Mouse (Mus musculus) forebrain, postnatal 0 days (tissue): ENCODE data around the gene Fuom. TPM values are rescaled to one million over a fixed set of nuclear protein-coding genes. Genes with fewer than 3 reads are reported as not detected.

Experiments used
- ATAC-seq: fragments of 200-750 bp; cut with Nextera tagmentation; 2 replicates; pipeline ENCODE4 v1.8.0; 2017; ENCODE audit warnings: mild to moderate bottlenecking, moderate library complexity
- DNase-seq: peaks from one replicate; pipeline ENCODE4 v3.0.0-alpha.2; 2015
- H3K27ac ChIP-seq: fragments of 300-500 bp; sonication (generic); 2 replicates; pipeline ENCODE4 v1.5.1; 2014; ENCODE audit warnings: low read depth, mild to moderate bottlenecking, antibody characterized with exemption, low read length, moderate library complexity, mixed read lengths
- H3K27me3 ChIP-seq: fragments of 300-500 bp; sonication (generic); 2 replicates; pipeline ENCODE4 v1.6.1; 2014; ENCODE audit warnings: mild to moderate bottlenecking, low read length, mixed read lengths; ENCODE audit not compliant: insufficient read depth
- H3K36me3 ChIP-seq: fragments of 300-500 bp; sonication (generic); 2 replicates; pipeline ENCODE4 v1.6.1; 2014; ENCODE audit warnings: mild to moderate bottlenecking, moderate library complexity; ENCODE audit not compliant: insufficient read depth
- H3K4me1 ChIP-seq: fragments of 300-500 bp; sonication (generic); 2 replicates; pipeline ENCODE4 v1.6.1; 2014; ENCODE audit warnings: antibody characterized with exemption; ENCODE audit not compliant: insufficient read depth
- H3K4me2 ChIP-seq: fragments of 300-500 bp; sonication (generic); 2 replicates; pipeline ENCODE4 v1.6.1; 2014; ENCODE audit warnings: low read depth, mild to moderate bottlenecking, moderate library complexity
- H3K4me3 ChIP-seq: fragments of 300-500 bp; sonication (generic); 2 replicates; pipeline ENCODE4 v1.5.1; 2014; ENCODE audit warnings: low read depth, low read length, mixed read lengths
- H3K9ac ChIP-seq: fragments of 300-500 bp; sonication (generic); 2 replicates; pipeline ENCODE4 v1.6.1; 2014; ENCODE audit warnings: mild to moderate bottlenecking
- H3K9me3 ChIP-seq: fragments of 300-500 bp; sonication (generic); 2 replicates; pipeline ENCODE4 v1.6.1; 2016; ENCODE audit warnings: low read length
- CTCF ChIP-seq: sonication (generic); IDR thresholded peaks from 2 replicates; pipeline ENCODE4 v1.5.1; 2016; ENCODE audit warnings: antibody characterized with exemption, control low read depth, low read depth
- WGBS: fragments of 180-500 bp; shearing (Covaris S2); extraction: QIAGEN DNeasy Blood & Tissue Kit; methylation state at CpG from one replicate; pipeline ENCODE4 v1.1.7; 2014; 5-methylcytosine and 5-hydroxymethylcytosine counted together
- polyA plus RNA-seq: library from polyadenylated mRNA; unstranded; fragments of >200 nt; fragmentation: Nextera tagmentation; extraction: Ambion mirVana; gene quantifications from 2 replicates; pipeline ENCODE4 v1.2.1, GENCODE M21; 2015
- total RNA-seq: library from RNA; depleted of rRNA; stranded (reverse); fragments of >200 nt; gene quantifications from 2 replicates; pipeline ENCODE4 v1.2.3, GENCODE M21; 2014; rRNA removed

The Fuom gene
- total and polyA plus RNA-seq, 2 experiments from 2014 or later = 23.0 to 28.4 TPM

- 1% methylated on average over 34 of the region's 34 CpGs for WGBS
- Histone ChIP-seq H3K9ac (peak overlapping the region; percentile 28; the same call in 1 of the 2 replicates), H3K9me3 (no peaks in the 10 kb centered on the region), H3K4me1 (0 out of 2 replicates have a peak, but pooled peaks cover 9% of the 10 kb centered on the region), H3K4me3 (peak overlapping the region; percentile 32), H3K27ac (no peak overlapping the region), H3K4me2 (peak overlapping the region; percentile 54), H3K36me3 (no peaks in the 10 kb centered on the region), H3K27me3 (peaks cover 67% of the 10 kb centered on the region)
- ATAC-seq (peak; percentile 62), DNase-seq (no peak)
- no peak; the same call in none of the 2 replicates for TF ChIP-seq CTCF
Observed at GRCm38 (mm10) chr7:140049115-140049689, 53.0 kb downstream of the Fuom start.

- Histone ChIP-seq H3K9me3 (no peaks in the 10 kb centered on the region), H3K9ac (peak within 1 kb of the TSS; percentile 28; the same call in 1 of the 2 replicates), H3K36me3 (no peaks in the 10 kb centered on the region), H3K4me1 (0 out of 2 replicates have a peak, but pooled peaks cover 9% of the 10 kb centered on the region), H3K27ac (no peak within 1 kb of the TSS), H3K4me2 (peak within 1 kb of the TSS; percentile 54), H3K4me3 (peak within 1 kb of the TSS; percentile 32), H3K27me3 (peaks cover 71% of the 10 kb centered on the region)
- under 1% methylated on average over 56 of the region's 56 CpGs for WGBS
- ATAC-seq (peak; percentile 27), DNase-seq (no peak)
- no peak for TF ChIP-seq CTCF
Observed at GRCm38 (mm10) chr7:140048361-140049114, 53.7 kb downstream of the Fuom start, which contains the start of gene Msx3. Gene Msx3 (minus strand): TSS chr7:140049089.

- H3K27ac ChIP-seq = no peak overlapping the region
- ATAC-seq (peak; percentile 36), DNase-seq (no peak)
- peak overlapping the region; percentile 32 for H3K4me3 ChIP-seq
- peak overlapping the region; percentile 54 for H3K4me2 ChIP-seq
- no peaks in the 10 kb centered on the region for H3K36me3 ChIP-seq
- 0 out of 2 replicates have a peak, but pooled peaks cover 9% of the 10 kb centered on the region for H3K4me1 ChIP-seq
- no peak overlapping the region for H3K9ac ChIP-seq
- peaks cover 69% of the 10 kb centered on the region for H3K27me3 ChIP-seq
- TF ChIP-seq CTCF = no peak
- no peaks in the 10 kb centered on the region for H3K9me3 ChIP-seq
- under 1% methylated on average over 33 of the region's 33 CpGs for WGBS
Observed at GRCm38 (mm10) chr7:140047811-140048311, 54.4 kb downstream of the Fuom start.

Other genes starting within 250 kb of the Fuom start
- 28.9 and 48.4 TPM in 2 replicates for gene Kndc1, start 207.7 kb downstream of the Fuom start, total RNA-seq
- gene Kndc1, start 207.7 kb downstream of the Fuom start, polyA plus RNA-seq = 7.1 and 10.0 TPM in 2 replicates
- gene Utf1, start 158.7 kb downstream of the Fuom start, total RNA-seq = not detected in 2 replicates
- not detected in 2 replicates for gene Utf1, start 158.7 kb downstream of the Fuom start, polyA plus RNA-seq
- gene 6430531B16Rik, start 123.7 kb downstream of the Fuom start, total RNA-seq = 1.6 and 2.7 TPM in 2 replicates
- 1.3 and 2.0 TPM in 2 replicates for gene 6430531B16Rik, start 123.7 kb downstream of the Fuom start, polyA plus RNA-seq
- 2.6 and 3.4 TPM in 2 replicates for gene Adam8, start 109.9 kb downstream of the Fuom start, total RNA-seq
- gene Adam8, start 109.9 kb downstream of the Fuom start, polyA plus RNA-seq = 0.47 TPM in 2 replicates
- gene Zfp511, start 66.0 kb downstream of the Fuom start, total RNA-seq = 49.8 and 56.1 TPM in 2 replicates
- 66.1 and 74.3 TPM in 2 replicates for gene Zfp511, start 66.0 kb downstream of the Fuom start, polyA plus RNA-seq
- 67.3 and 79.8 TPM in 2 replicates for gene Tubgcp2, start 65.8 kb downstream of the Fuom start, total RNA-seq
- gene Tubgcp2, start 65.8 kb downstream of the Fuom start, polyA plus RNA-seq = 57.8 and 68.1 TPM in 2 replicates
- gene Msx3, start 53.4 kb downstream of the Fuom start, total RNA-seq = 0.48 and 1.2 TPM in 2 replicates
- gene Msx3, start 53.4 kb downstream of the Fuom start, polyA plus RNA-seq = 0.53 and 1.5 TPM in 2 replicates
- gene Caly, start 19.9 kb downstream of the Fuom start, total RNA-seq = 259 and 284 TPM in 2 replicates
- gene Caly, start 19.9 kb downstream of the Fuom start, polyA plus RNA-seq = 348 and 396 TPM in 2 replicates
- not detected in 2 replicates for gene Prap1, start 9.0 kb downstream of the Fuom start, total RNA-seq
- not detected in 2 replicates for gene Prap1, start 9.0 kb downstream of the Fuom start, polyA plus RNA-seq
- 8.8 and 10.5 TPM in 2 replicates for gene Paox, start 13.4 kb upstream of the Fuom start, total RNA-seq
- gene Paox, start 13.4 kb upstream of the Fuom start, polyA plus RNA-seq = 6.0 and 7.5 TPM in 2 replicates
- 84.0 and 103 TPM in 2 replicates for gene Echs1, start 14.0 kb upstream of the Fuom start, total RNA-seq
- 113 and 116 TPM in 2 replicates for gene Echs1, start 14.0 kb upstream of the Fuom start, polyA plus RNA-seq
- 14.2 and 15.0 TPM in 2 replicates for gene Mtg1, start 35.1 kb upstream of the Fuom start, total RNA-seq
- 33.7 and 35.8 TPM in 2 replicates for gene Mtg1, start 35.1 kb upstream of the Fuom start, polyA plus RNA-seq
- 64.0 and 74.4 TPM in 2 replicates for gene Sprn, start 52.4 kb upstream of the Fuom start, total RNA-seq
- gene Sprn, start 52.4 kb upstream of the Fuom start, polyA plus RNA-seq = 32.6 and 43.5 TPM in 2 replicates
- not detected in 2 replicates for gene Olfr522, start 62.3 kb upstream of the Fuom start, total RNA-seq
- not detected in 2 replicates for gene Olfr522, start 62.3 kb upstream of the Fuom start, polyA plus RNA-seq
- not detected in 2 replicates for gene Olfr523, start 70.8 kb upstream of the Fuom start, total RNA-seq
- not detected in 2 replicates for gene Olfr523, start 70.8 kb upstream of the Fuom start, polyA plus RNA-seq
- not detected in 2 replicates for gene Olfr524, start 103.5 kb upstream of the Fuom start, total RNA-seq
- gene Olfr524, start 103.5 kb upstream of the Fuom start, polyA plus RNA-seq = not detected in 2 replicates
- 0.08 TPM in 1 of 2 replicates, not detected in the other for gene Cd163l1, start 115.8 kb upstream of the Fuom start, total RNA-seq
- not detected in 2 replicates for gene Cd163l1, start 115.8 kb upstream of the Fuom start, polyA plus RNA-seq
- gene 5830411N06Rik, start 144.8 kb upstream of the Fuom start, total RNA-seq = not detected in 2 replicates
- gene 5830411N06Rik, start 144.8 kb upstream of the Fuom start, polyA plus RNA-seq = not detected in 2 replicates
- not detected in 2 replicates for gene Olfr525, start 218.4 kb upstream of the Fuom start, total RNA-seq
- not detected in 2 replicates for gene Olfr525, start 218.4 kb upstream of the Fuom start, polyA plus RNA-seq
- not detected in 2 replicates for gene Olfr527, start 231.6 kb upstream of the Fuom start, total RNA-seq
- not detected in 2 replicates for gene Olfr527, start 231.6 kb upstream of the Fuom start, polyA plus RNA-seq